Mouse (Mus musculus): ENCODE results near the gene Wdr93.

Gene Wdr93

DNA sequence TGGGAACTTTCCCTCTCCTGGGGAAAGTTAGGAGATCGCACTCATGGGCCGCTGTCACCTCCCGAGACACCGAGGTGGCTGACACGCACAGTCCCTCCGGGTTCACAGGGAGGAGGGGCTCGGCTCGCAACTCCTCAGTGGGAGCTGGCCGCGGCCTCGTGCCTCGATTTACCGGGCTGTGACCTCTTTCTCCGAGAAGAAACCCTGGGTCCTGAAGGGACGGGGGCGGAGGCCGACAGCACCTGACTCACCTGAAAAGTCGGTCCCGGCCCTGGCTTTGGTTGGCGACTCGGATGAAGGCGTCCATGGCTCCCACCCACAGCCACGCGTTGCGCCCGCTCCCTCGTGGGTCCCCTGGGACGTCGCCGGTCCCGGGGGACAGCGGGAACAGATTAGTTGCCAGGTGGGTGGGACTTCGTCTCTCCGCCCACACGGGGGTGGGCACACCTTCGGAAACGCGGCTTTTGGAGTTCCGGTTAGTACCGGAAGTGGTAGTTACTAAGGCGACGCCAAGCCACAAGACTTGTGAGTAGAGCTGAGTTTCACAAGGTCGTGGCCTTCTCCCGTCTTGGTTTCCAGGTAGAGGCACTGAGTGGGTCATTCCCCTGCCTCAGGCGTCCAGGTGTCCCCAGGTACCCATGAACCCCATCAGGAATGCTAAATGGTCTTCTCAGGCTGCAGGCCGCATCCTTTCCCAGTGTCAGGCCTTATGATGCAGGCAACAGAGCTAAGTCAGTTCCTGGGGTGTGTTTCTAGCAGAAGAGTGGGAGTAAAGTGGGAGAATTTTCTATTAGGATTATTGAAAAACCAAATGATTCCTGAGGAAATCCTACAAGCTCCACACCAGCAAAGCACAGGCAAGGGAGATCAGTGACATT lies at the start of gene Wdr93, which contains the start of gene Pex11a:
Gene Wdr93, plus strand, starts transcription at position 505 of the 878 bp plus-strand sequence.
Gene Pex11a, minus strand, starts transcription at position 473 of the 878 bp plus-strand sequence.
- peak; percentile 90 for DNase-seq

- no peak for DNase-seq
These were observed 46.5 kb upstream of the Wdr93 start for GRCm38 (mm10) chr7:79696495-79696894.

GRCm38 (mm10) chr7:79702755-79703154 lies 40.2 kb upstream of the Wdr93 start:
- DNase-seq: no peak

DNA sequence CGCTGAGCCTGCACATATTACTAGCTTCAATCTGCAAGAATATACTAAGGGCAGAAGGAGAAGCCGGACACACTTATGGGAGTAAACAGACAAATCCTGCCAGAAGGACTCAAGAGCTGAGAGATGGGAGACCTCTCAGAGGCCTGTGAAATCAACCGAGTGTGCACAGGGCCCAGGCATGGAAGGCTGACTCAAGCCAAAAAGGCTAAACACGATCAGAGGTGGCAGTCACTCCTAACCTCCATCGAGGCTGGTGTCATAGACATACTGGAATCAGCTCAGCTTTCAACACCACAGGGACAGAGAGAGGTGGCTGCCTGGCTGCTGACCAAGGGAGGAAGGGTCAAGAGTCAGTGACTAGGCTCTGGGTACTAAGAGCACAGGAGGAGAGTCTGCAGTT lies 37.8 kb upstream of the Wdr93 start:
- no peak for DNase-seq

- DNase-seq: peak; percentile 43
These were observed 32.8 kb upstream of the Wdr93 start for GRCm38 (mm10) chr7:79710130-79710607.

DNA sequence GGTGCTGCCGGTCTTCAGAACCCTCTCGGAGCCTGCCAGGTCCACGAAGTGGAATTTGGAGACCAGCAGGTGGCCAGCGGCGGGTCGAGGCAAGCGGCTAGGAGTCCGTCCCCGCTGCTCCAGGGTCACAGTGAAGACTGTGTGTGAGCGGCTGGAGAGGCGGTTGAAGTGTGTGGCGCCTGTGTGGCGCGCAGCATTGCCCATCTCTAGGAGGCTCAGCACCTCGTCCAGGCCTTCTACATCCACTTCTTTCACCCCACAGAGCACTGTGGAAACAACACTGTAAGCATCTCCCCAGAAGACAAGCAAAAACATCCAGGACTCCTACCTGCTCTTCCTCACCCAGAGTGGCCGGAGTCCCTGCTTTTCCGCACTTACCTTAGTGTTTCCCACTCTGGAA lies 32.1 kb upstream of the Wdr93 start:
- no peak for DNase-seq

DNA sequence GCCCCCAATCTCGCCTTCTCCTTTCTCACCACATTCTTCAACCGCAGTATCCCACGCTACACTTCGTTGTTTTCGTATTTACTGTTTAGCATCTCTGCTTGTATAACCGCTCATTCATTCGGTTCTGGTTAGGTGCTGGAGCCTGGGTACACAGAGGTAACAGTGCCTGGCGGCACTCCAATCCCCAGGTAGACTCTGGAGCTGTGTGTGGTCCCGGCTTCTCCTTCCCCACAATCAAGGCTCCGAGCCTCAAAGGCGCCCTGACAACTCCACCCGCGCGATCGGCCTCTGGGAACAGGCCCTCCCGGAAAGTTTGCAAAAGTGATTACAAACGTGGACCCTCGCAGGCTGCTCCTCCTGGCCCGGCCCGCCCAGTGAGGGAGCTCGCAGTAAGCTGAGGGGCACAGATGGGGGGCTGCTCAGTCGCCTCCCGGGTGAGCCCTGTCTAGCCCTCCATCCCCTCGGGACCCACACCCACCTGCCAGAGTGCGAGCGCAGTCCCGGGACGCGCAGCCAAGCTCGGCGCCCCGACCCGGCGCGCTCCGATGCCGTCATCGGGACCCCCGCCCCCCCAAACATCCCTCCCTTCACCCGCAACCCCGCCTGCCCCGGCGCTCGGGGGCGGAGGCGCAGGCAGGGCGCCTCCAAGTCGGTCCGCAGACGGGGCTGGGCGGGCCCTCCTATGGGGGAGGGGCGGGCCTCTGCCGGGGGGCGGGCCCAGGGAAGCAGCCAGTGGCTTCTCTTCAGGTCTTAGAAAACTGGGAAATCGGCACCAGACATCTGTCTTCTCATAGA lies 27.6 kb upstream of the Wdr93 start, which contains the start of gene Kif7:
Gene Kif7, minus strand, starts transcription at position 534 of the 795 bp plus-strand sequence.
- DNase-seq: peak; percentile 92

GRCm38 (mm10) chr7:79721386-79721977 lies 21.5 kb upstream of the Wdr93 start:
- peak; percentile 70 for DNase-seq

DNA sequence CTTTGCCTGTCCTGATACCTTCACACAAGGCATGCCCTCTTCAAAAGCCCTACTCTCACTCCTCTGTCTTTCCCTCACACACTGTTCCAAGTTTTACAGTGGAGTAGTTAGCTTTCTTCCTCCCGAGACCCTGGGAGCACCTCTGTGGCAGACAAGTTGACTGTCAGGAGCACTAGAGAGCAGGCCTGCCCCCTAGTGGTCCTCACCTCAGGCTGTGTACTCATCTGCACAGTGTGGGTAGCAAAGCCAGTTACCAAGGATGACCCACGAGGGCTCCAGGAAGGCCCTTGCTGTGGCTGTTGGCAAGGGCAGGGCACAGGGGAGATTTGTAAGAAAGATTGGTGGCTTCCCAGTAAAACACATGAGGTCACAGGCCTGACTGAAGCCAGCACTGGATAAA lies 15.9 kb upstream of the Wdr93 start:
- DNase-seq: peak; percentile 73

GRCm38 (mm10) chr7:79728219-79728618 lies 14.7 kb upstream of the Wdr93 start:
- DNase-seq: peak; percentile 76

GRCm38 (mm10) chr7:79729169-79729568 lies 13.8 kb upstream of the Wdr93 start:
- DNase-seq: peak; percentile 71

- no peak for DNase-seq
These were observed 13.1 kb upstream of the Wdr93 start for GRCm38 (mm10) chr7:79729743-79730370.

GRCm38 (mm10) chr7:79731438-79731837 lies 11.5 kb upstream of the Wdr93 start:
- no peak for DNase-seq

- no peak for DNase-seq
These were observed 10.3 kb upstream of the Wdr93 start, which contains the start of gene Plin1 for GRCm38 (mm10) chr7:79732622-79733021. Gene Plin1, minus strand, starts transcription at chr7:79732903.

DNA sequence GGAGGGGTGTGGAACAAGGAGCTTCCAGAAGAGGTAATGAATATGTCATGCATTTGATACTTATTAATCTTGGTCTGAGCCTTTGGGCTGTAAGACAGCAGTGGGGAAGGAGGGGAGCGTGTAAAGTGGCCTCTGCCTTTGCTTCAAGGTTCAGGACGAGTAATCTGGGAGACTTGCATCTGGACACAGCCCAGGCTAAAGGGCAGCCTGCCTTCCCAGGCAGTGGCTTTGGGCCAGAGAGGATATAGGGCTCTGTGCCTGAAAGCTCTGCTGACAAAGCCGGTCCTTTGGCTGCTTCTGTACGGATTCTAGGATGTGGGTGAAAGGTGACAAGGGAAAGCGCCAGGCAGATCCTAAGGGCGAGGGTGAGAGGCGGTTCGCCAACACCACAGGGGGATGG lies 8.4 kb upstream of the Wdr93 start:
- DNase-seq: peak; percentile 92

GRCm38 (mm10) chr7:79736511-79736910 lies 6.5 kb upstream of the Wdr93 start:
- no peak for DNase-seq

DNA sequence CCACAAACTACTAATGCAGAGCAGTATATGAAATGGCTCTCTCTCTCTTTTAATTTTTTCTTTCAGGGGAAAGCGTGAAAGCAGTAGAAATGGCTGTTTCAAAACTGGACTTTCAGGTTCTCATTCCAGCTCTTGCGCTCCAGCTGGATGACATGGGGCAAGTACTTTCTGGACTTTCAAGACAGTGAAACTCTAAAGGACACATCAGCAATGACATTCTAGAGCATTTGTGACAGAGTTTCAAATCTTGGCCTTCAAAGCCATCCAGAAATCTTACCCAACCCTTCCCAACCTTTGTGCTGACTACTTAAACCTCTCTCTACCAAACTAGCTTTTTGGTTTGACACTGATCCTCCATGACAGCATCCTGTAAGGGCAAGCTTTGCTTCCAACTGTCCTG lies 4.0 kb upstream of the Wdr93 start:
- no peak for DNase-seq

- no peak for DNase-seq
These were observed 2.7 kb upstream of the Wdr93 start for GRCm38 (mm10) chr7:79740279-79740678.

- no peak for DNase-seq
These were observed 695 bp upstream of the Wdr93 start for GRCm38 (mm10) chr7:79742277-79742658.

- DNase-seq: no peak
These were observed 1.1 kb downstream of the Wdr93 start for GRCm38 (mm10) chr7:79744051-79744450.

GRCm38 (mm10) chr7:79744585-79744984 lies 1.6 kb downstream of the Wdr93 start:
- no peak for DNase-seq

GRCm38 (mm10) chr7:79747659-79748058 lies 4.7 kb downstream of the Wdr93 start:
- DNase-seq: no peak

GRCm38 (mm10) chr7:79749511-79749910 lies 6.5 kb downstream of the Wdr93 start:
- DNase-seq: no peak
